Mouse (Mus musculus) CD4-positive, CD25-positive, alpha-beta regulatory T cell, adult 4 months (primary cell): ENCODE measurements at regions not wholly inside any gene's neighbourhood (a gene's known extent, or its start where the extent isn't known, plus 50 kb on each side); places are given as distances from the start of the nearest gene placed in this dataset.

Experiments
- ATAC-seq: one replicate; pipeline ENCODE4 v1.8.0; 2017

DNA sequence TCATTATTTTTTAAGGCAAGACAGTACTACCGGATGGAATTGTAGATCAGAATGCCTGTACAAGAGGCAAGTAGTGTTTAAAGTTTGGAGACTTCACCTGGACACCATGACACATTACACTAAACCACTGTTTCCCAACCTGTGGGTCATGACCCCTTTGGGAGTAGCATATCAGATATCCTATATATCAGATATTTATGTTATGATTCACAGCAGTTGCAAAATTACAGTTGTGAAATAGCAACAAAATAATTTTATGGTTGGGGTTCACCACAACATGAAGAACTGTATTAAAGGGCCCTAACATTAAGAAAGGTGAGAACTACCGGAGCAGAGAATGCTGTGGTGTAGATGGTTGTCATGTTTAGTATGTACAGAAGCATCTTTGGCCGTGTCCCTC is 413.2 kb upstream of the Cd180 start:
- ATAC-seq: no peak

DNA sequence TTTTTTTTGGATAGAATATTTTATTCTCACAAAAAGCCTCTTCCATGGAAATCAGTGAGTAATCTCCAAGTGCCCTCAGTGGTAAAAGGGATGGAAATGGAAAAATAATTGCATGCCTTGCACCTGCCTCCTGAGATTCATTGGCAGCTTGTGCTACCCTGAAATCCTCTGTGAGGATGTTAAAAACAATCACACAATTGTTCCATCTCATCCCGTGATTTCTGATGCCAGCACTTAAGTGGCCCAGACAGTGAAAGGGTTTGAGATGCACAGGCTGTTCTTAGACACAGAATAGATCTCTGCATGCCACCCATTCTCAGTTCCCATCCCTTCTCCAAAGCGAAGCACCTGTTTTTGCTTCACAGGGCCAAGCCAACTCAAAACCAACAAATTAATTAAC is 398.9 kb upstream of the Cd180 start:
- ATAC-seq: no peak

DNA sequence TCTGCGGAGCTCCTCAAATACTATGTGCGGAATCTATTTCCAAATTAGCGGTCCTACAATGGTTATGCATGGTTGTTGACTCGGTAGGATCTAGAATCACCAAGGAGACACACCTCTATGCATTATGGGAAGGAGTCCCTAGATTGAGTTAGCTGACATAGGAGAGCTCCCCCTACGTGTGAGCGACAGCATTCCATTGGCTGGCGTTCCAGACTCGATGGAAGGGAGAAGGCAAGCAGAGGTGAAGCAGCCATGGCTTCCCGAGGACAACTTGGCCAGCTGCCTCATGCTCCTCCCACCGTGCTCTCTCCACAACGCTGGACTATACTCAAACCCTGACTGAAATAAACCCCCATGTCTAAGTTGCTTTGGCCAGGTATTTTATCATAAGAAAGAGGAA is 398.3 kb upstream of the Cd180 start:
- ATAC-seq: no peak

DNA sequence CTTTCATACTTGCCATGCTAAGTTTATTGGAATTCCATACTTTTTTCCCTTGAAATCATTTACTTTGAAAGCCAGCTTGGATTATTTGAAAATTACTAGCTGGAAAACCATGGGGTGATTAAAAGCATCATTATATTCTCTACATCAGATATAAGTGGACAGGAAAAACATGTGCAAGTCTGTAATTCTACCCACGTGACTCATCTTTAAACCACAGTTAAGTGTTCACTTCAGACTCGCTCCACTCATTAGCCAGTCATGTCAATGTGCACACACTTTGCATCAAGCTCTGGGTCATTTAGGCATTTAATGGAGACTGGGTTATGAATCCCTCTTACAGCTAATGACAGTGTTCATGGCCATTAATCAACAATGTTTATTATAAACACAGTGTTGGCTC is 385.4 kb upstream of the Cd180 start:
- ATAC-seq: no peak

DNA sequence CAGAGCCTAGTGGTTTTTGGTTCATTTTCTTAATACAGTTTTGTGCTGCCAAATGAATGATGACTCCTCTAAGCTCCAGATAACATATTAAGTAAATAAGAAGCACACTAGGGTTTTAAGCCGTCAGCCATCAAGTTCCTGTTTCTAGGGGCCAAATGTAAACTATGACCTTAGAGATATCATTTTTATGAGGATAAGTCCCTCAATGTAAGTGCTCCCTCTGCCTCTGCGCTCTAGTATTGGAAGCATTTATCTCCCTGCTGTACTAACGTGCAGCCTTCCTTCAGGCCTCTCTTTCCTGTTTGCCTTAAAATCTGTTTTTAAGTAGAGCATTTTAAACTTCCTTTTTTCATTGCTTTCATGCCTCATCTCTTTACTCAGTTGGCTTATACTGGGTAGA is 381.3 kb upstream of the Cd180 start:
- no peak for ATAC-seq

DNA sequence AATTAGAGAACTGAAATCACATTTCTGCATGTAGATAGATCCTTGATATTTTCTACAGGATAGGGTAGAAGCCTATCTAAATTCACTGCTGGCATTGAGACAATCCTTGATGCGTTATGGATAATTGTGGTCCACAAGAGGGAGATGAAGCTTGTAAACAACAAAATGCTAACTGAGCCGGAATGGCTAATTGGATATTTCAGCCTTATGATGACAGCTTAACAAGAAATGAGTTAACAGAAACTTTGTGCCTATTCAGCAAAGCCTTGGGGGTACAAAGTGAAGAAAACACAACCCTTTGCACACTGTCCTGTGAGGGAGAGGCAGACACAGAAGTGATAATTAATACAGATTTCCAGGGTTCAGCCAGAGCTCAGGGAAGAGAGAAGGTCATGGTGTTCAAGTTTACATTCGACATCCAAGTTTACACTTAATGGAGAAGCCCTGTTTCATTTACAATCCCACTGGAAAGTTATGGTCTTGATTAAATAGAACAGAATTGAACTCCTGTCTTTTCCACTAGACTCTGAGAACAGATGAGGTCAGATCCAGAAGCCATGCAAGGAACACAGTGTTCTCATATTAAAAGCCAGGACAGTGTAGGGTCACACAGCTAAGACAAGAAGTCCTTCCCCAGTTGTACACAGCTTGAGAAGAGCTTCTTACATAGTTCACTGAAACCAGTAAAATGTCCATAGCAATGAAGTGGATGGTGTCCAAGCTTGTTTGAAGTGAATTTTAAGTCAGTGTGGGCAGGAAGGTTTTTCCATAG is 377.3 kb upstream of the Cd180 start:
- no peak for ATAC-seq

DNA sequence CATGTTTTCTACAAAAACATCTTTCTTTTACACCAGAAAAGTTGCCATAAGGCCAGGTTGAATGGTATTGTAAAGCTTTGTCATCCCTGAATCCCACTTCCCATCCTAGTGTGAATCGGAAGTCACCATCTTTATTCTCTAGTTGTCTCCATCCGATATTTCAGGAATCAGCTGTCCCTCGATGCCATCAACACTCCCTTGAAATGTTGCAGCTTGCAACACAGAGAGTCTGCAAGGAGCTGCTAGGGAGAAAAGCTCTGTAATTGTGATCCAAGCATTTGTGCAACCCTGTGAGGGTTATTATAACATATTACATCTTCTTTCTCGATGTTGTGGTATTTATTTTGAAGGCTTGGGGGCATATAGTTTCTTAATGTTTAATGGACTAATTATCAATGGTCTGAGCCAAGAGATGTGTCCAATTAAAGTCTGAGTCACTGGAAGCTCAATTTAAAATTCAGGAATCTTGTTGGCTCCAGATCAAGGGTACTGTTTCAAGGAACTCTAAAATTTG is 374.4 kb upstream of the Cd180 start:
- ATAC-seq: no peak

DNA sequence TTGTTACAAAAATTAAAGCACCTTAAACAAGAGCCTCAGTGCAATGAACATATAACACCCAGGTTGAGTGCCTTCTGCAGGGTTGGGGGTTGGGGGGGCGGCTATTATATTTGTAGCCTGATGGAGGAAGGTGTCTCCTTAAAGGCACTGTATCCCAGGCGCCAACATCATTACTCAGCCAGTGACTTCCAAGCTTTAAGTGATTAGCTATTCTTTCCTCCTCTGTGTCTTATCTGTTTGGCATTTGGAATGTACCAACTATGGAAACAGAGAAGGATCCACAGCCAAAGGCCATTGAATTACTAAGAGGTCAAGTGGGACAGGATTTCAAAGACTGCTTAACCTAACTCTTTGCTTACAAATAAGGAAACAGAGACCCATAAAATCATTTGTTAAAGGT is 373.9 kb upstream of the Cd180 start:
- no peak for ATAC-seq

DNA sequence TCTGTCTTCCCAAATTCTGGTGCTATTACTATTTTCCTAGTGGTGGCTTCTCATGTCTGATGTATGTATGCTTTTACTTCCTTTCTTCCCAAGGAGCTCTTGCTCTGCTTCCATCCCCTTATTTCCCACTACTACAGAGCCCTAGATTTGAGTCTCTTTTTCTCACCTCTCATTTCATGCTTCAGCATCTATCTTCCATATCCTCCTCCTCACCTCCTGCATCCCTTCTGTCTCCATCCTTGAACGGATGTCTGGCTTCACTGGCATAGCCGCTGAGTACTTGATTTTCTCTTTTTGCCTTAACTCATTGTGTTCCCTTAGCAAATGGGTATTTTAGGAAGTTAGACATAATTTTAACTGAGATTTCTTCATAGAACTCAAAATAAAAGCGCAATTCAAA is 369.5 kb upstream of the Cd180 start:
- no peak for ATAC-seq

DNA sequence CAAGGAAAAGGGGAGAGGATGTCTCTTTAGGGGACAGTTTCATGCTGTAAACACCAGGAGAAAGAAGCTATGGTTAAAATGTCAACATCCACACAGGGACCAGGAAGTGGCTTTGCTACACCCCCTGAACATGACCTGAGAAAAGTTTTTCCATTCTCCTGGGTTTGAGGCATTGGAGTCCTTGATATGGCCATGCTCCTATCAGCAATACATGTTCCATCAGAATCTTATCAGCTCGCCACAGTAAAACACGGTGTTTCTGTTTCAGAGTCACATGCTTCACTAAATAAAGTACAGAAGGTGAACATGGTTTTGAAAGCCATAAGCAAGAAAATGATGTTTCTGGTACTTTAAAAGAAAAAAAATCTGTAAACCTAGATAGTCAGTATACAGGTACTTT is 367.4 kb upstream of the Cd180 start:
- ATAC-seq: no peak

DNA sequence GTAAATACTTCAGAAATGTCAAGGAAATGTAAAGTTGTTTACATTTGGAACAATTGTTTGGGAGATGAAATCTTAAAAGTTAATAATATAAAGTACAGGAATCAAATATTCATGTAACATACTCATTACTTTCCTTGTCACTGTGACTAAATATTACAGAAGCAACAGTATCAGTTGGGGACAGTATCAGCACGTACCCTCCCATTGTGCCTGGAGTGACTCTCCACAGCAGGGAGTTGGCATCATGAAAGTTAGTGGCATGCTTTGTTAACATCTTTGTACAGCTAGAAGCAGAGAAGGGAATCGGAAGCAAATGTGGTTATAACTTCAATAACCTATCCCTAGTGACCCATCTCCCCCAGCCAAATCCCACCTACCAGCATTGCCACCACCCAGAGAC is 366.8 kb upstream of the Cd180 start:
- ATAC-seq: no peak

DNA sequence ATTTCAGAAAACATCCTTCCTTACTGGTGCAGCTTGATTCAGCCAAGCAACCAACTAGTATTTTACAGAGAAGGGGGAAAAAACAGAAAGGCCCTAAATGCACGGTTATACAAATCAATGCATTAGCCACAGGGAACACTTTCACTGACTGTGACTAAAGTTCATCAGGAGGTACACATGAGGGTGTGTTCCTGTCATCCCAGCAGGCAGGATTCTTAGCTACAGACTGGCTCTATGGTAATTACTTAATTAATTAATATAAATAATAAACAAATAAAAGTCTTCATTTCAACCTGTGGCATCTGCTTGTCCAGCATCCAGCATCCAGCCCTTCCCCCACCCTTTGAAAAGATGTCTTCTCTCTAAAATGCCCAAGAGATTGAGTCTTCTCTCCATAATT is 359.7 kb upstream of the Cd180 start:
- no peak for ATAC-seq

DNA sequence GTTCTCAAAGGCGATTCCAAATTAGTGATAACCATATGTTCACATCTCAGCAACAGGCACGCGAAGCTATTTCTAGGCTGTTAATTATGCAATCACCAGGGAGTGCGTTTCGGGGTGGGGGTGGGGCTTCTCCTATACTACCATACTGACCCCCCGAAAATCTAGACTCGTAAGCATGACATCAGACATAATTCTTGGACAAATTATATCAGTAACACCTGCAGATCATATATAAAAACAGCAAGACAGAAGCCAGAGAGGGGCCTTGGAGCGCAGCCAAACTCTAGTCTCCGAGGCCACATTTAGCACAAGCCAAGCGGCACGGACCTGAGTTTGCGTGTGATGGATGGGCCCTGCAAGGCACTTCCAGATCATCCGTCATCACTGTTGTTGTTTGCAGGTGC is 359.2 kb upstream of the Cd180 start:
- no peak for ATAC-seq

DNA sequence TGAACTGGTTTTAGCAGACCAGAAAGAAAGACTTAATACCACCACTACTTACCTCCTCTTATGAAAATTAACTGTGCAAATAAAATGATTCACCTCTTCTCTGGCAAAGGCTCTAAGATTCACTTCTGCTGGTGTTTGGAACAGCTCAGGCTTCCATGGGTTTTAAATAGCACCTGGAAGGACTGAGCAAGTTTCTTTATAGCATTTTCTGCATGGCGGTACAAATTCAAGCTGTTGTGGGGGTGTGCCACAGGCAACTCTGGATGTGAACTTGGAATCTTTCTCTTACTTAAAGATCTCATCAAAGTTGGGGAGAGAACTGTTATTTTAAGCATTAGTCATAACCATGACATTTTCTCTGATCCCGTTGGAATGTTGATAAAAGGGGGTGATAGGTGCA is 350.1 kb upstream of the Cd180 start:
- ATAC-seq: no peak

DNA sequence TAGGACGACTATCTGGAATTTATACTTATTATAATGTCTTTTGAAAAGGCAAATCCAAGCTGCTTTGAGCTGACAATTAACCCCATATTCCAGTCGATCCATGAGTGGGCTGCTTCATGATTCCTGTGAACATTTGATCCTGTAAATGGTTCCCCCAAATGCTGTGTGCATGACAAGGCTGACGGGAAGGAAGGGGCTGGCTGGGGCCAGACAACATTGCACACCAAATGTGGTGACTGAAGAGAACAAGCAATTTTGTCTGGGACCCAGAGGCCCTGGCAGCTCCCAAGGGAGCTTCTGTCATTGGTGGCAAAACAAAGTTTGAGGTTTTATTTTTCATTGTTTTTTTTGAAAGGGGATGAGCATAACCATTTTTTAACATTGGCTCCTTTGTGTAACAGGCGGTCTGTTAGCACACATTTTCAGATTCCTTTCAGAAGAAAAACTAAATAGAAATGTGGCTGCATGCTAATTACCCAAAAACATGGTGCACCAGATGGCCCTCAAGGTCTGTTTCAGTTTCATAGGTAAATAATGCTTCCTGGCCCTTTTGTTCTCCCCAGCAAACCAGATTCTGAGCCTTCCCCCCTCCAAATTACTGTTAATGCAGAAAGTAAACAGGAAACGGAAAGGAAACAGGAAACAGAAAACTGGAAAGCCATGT is 348.6 kb upstream of the Cd180 start:
- no peak for ATAC-seq

DNA sequence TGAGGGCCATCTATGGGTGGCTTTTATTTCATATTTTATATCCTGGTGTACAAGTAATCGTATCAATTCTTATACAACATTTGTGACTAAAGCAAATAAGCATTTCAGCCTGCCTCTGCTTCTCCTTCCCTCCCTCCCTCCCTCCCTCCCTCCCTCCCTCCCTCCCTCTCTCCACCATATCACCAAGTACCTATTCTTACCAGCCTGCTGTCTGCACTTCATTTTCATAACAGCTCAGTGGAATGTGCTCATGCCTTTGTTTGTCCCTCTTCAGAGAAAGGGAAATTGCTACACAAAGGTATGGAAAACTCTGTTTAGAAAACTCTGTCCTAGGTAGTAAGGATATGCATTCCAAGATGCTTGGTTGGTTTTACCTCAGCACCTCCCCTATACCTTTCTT is 343.9 kb upstream of the Cd180 start:
- ATAC-seq: no peak

DNA sequence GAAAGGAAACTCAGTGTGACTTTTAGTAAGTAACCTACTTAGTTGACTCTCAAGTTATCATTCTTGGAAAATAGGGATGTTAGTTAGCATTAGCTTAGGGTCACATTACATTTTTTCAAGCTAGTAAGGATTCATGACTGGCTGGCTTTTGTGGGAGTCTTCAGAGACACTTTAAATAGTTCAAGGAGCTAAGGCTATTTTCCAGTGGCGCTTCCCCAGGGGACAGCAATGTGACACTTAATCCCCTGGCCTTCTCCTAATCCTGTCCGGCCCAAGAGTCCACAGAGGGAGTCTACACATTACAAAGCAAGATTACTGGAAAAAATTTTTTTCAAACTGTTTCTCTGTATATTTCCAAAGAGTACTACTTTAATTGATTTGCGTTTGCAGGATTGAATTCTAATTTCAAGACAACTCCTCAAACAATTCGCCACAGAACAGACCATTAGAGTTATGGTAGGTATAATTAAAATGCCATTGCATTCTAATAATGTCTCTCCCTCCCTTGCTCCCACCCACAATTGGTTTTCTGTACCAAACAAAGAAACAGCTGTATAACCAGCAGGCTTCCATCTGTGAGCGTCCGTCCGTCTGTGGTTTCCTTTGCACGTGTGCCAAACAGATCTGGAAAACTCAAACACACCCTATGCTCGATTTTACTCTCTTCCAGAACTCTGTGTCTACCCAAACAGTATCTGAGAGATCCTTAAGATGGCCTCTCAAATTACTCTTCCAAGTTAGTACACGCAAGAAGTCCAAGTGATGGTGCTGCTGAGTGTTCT is 341.1 kb upstream of the Cd180 start:
- no peak for ATAC-seq

DNA sequence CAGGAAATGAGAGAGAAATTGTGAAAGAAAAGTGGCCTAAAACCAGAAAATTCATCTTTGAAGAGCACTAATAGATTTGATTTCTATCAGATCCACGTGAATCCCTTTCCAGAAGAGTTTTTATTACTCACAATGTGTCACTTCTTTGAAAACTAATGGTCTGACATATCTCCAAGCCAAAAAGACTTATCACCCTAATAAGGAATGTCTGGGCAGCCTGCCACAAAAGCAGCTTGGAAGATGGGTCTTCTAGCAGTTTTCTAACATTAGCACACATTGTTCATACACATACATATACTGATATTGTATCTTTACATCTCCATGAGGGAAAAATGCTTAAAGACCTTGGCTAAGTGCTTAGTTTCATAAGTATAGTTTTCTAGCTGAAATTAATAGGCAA is 337.8 kb upstream of the Cd180 start:
- ATAC-seq: no peak

DNA sequence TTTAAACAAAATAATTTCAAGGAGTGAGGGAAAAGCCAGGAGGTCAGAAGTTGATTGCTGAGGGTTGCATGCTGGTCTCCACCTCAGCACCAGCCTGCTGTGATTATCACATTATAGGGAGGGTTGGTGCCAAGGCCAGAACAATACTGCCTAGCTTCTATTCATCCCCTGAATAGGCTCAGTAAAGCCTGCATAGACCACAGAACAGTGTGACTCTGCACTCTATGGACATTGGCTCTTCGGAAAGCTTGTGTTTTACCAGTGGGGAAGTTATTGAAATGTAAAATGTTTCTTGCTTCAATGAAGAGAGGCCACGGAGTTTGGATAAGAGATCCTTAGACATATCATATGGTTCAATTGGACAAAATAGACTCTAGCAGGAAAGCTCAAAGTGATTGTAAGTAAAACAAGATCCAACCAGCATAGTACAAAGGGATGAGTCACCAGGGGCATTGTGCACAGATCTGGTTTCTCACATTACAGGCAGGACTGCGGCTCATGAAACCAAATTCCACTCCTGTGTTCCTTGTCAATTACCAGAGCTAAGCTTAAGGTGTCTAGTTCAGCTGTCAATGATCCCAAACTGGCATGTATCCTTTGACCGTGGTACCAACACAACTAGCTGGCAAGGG is 320.8 kb upstream of the Cd180 start:
- ATAC-seq: no peak

DNA sequence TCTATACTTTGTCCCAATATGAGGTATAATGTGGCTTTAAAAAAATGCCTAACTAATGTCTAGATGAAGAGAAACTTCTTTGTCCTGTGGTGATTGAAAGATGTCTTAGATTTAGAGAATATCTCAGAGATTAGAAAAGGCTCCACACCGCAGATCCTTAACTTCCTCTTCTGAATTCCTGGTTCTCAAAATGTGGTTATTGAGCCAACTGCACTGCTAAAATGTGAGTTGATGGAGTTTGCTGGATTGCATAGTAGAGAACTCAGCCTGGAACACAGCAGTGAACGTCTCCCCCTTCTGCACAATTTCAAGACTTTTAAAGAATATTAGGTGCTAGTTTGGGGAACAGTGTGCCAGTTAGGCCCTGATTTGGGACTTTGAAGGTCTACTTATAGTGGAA is 312.7 kb upstream of the Cd180 start:
- ATAC-seq: no peak

DNA sequence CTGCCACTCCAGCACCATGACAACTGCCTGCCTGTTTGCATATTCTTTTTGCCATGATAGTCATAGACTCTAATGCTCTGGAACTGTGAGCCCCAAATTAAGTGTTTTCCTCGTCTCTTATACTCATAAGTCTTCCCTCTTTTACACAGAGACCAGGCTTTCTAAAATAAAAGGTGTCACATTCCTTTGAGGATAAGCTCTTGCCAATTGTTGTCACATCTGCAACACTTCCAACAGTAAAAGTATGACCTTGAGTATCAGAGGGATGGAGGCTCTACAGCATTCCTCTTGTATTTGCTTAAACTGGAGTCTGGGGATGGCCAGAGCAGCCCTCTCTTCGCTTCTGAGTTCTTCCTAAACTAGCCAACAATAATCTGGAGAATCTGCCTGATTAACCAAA is 301.4 kb upstream of the Cd180 start:
- no peak for ATAC-seq

DNA sequence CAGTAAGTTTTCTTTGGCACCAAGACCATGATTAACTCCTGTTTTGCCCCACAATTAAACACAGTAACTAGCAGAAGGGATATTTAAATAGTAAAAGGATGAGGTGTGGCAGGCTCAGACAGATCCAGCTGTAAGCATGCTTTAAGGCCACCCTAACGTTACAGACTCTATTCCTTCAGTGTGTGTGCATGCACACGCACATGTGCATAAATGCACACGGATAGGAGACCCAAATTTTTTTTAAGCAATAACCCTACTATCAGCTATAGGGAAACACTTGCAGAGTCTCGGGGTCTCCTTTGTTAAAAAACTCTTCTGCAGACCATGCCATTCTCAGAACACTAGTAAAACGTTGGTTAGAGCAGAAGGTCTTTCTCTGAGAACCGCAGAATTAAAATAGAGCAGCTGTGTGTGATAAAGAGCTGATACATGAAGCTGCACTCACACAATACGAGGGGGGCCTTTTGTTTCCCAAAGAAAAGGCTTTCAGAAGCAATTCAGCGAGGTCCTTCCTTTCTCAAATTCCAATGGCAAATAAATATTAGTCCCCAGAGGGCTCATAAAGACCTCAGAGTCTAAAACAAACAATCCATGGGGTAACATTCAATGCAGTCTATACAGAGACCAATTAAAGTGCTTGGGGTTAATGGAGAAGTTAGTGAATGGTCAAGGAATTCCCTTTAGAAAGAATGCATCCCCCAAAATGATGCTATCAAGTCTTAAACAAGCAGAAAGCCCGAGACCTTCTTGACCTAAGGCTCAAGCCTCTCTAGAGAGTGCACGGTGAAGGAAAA is 300.3 kb upstream of the Cd180 start:
- no peak for ATAC-seq

DNA sequence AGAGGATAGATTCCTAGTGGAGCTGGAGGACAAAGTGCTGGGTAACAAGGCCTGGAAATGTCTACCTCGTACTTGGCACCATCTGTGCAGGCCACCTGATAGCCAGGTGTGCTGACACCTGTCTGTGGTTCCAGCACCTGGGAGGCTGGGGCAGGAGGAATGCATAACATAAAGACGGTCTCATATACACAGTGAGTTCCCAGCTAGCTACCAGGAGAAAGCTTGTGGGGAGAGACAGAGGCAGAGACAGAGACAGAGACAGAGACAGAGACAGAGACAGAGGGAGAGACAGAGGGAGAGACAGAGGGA is 299.7 kb upstream of the Cd180 start:
- ATAC-seq: no peak
